Mouse (Mus musculus) MEL (cell line): ENCODE data around the gene Gm136. TPM values are rescaled to one million over a fixed set of nuclear protein-coding genes. Genes with fewer than 3 reads are reported as not detected.

Experiments
- DNase-seq: peaks from one replicate; pipeline ENCODE4 v3.0.0; 2011; ENCODE audit warnings: low read depth, low spot score
- H3K27ac ChIP-seq: 2 replicates; pipeline ENCODE4 v1.5.1; 2012; ENCODE audit warnings: low read depth, mild to moderate bottlenecking, control low read depth, low read length, moderate library complexity; ENCODE audit not compliant: control insufficient read depth
- H3K27me3 ChIP-seq, 2 experiments: fragments of 150-350 bp in 1 of 2; sonication (generic) in 1 of 2; 2 replicates each; pipeline ENCODE4 v1.6.1; 2012; ENCODE audit warnings: low read length in 2 of 2, mild to moderate bottlenecking in 2 of 2, improper control_type of control experiment in 1 of 2, moderate library complexity in 1 of 2; ENCODE audit not compliant: insufficient read depth in 2 of 2, control insufficient read depth in 1 of 2
- H3K36me3 ChIP-seq, 2 experiments: 2 replicates each; pipeline ENCODE4 v1.6.1; 2012 to 2014; ENCODE audit warnings: low read length in 2 of 2, improper control_type of control experiment in 1 of 2, inconsistent platforms in 1 of 2, mild to moderate bottlenecking in 1 of 2; ENCODE audit not compliant: insufficient read depth in 2 of 2, control insufficient read depth in 1 of 2
- H3K4me1 ChIP-seq, 2 experiments: fragments of 150-350 bp in 1 of 2; sonication (generic) in 1 of 2; 2 replicates each; pipeline ENCODE4 v1.6.1; 2012; ENCODE audit warnings: low read length in 2 of 2, improper control_type of control experiment in 1 of 2, mild to moderate bottlenecking in 1 of 2; ENCODE audit not compliant: insufficient read depth in 2 of 2, control insufficient read depth in 1 of 2
- H3K4me3 ChIP-seq, 2 experiments: fragments of 150-350 bp in 1 of 2; sonication (generic) in 1 of 2; 2 replicates each; pipeline ENCODE4 v1.5.1; 2012; ENCODE audit warnings: low read depth in 2 of 2, low read length in 2 of 2, mild to moderate bottlenecking in 2 of 2, moderate library complexity in 2 of 2, control low read depth in 1 of 2, improper control_type of control experiment in 1 of 2; ENCODE audit not compliant: control insufficient read depth in 1 of 2, insufficient read depth in 1 of 2
- H3K79me2 ChIP-seq: 2 replicates; pipeline ENCODE4 v1.6.1; 2012; ENCODE audit warnings: mild to moderate bottlenecking, low read length, moderate library complexity; ENCODE audit not compliant: control insufficient read depth, poor library complexity, insufficient read depth
- H3K9ac ChIP-seq: 2 replicates; pipeline ENCODE4 v1.6.1; 2012; ENCODE audit warnings: low read depth, mild to moderate bottlenecking, control low read depth, low read length, moderate library complexity; ENCODE audit not compliant: control insufficient read depth, poor library complexity, severe bottlenecking
- H3K9me3 ChIP-seq: fragments of 150-350 bp; sonication (generic); replicated peaks from 2 replicates; pipeline ENCODE4 v1.6.1; 2012; ENCODE audit warnings: mild to moderate bottlenecking, low read length, improper control_type of control experiment, moderate library complexity; ENCODE audit not compliant: insufficient read depth
- CHD1 ChIP-seq: IDR thresholded peaks from 2 replicates; pipeline ENCODE4 v1.6.1; 2012; ENCODE audit warnings: low read depth, mild to moderate bottlenecking, inconsistent platforms, low read length, improper control_type of control experiment
- E2F4 ChIP-seq: IDR thresholded peaks from 2 replicates; pipeline ENCODE4 v1.6.1; 2011; ENCODE audit warnings: low read depth, low read length, improper control_type of control experiment, borderline replicate concordance
- ELF1 ChIP-seq: IDR thresholded peaks from 2 replicates; pipeline ENCODE4 v1.6.1; 2014; ENCODE audit warnings: low read depth, mild to moderate bottlenecking, inconsistent platforms, low read length, improper control_type of control experiment, moderate library complexity
- EP300 ChIP-seq, 2 experiments: IDR thresholded peaks; 2 replicates each; pipeline ENCODE4 v1.6.1; 2011; ENCODE audit warnings: improper control_type of control experiment in 2 of 2, low read length in 2 of 2, low read depth in 1 of 2, mild to moderate bottlenecking in 1 of 2
- KAT2A ChIP-seq: conservative IDR thresholded peaks from 2 replicates; pipeline ENCODE4 v1.6.1; 2012; ENCODE audit warnings: low read depth, low read length, improper control_type of control experiment, inconsistent platforms
- MAFK ChIP-seq: IDR thresholded peaks from 2 replicates; pipeline ENCODE4 v1.6.1; 2011; ENCODE audit warnings: low read depth, mild to moderate bottlenecking, low read length, improper control_type of control experiment, borderline replicate concordance
- MYC ChIP-seq: IDR thresholded peaks from 2 replicates; pipeline ENCODE4 v1.6.1; 2011; ENCODE audit warnings: low read depth, mild to moderate bottlenecking, low read length, improper control_type of control experiment, moderate library complexity
- POLR2AphosphoS5 ChIP-seq: IDR thresholded peaks from 2 replicates; pipeline ENCODE4 v1.6.1; 2012; ENCODE audit warnings: low read depth, borderline replicate concordance, mild to moderate bottlenecking, inconsistent platforms, low read length, moderate library complexity, mixed read lengths
- RCOR1 ChIP-seq: IDR thresholded peaks from 2 replicates; pipeline ENCODE4 v1.6.1; 2012; ENCODE audit warnings: low read depth, mild to moderate bottlenecking, inconsistent platforms, low read length, improper control_type of control experiment
- SIN3A ChIP-seq: IDR thresholded peaks from 2 replicates; pipeline ENCODE4 v1.6.1; 2012; ENCODE audit warnings: low read length, improper control_type of control experiment, inconsistent platforms
- SMC3 ChIP-seq: IDR thresholded peaks from 2 replicates; pipeline ENCODE4 v1.6.1; 2011; ENCODE audit warnings: low read depth, low read length, improper control_type of control experiment
- TBP ChIP-seq: IDR thresholded peaks from 2 replicates; pipeline ENCODE4 v1.8.0; 2011; ENCODE audit warnings: low read depth, low read length, improper control_type of control experiment
- TCF12 ChIP-seq: IDR thresholded peaks from 2 replicates; pipeline ENCODE4 v1.6.1; 2014; ENCODE audit warnings: low read depth, mild to moderate bottlenecking, inconsistent platforms, low read length, improper control_type of control experiment, moderate library complexity
- UBTF ChIP-seq: IDR thresholded peaks from 2 replicates; pipeline ENCODE4 v1.6.1; 2012; ENCODE audit warnings: low read depth, mild to moderate bottlenecking, inconsistent platforms, low read length, improper control_type of control experiment, moderate library complexity, borderline replicate concordance; ENCODE audit not compliant: insufficient read depth
- USF2 ChIP-seq, 2 experiments: IDR thresholded peaks; 2 replicates each; pipeline ENCODE4 v1.6.1; 2011 to 2012; ENCODE audit warnings: improper control_type of control experiment in 2 of 2, low read length in 2 of 2, borderline replicate concordance in 1 of 2, inconsistent platforms in 1 of 2, low read depth in 1 of 2, mild to moderate bottlenecking in 1 of 2; ENCODE audit not compliant: insufficient read depth in 1 of 2
- ZMIZ1 ChIP-seq: IDR thresholded peaks from 2 replicates; pipeline ENCODE4 v1.6.1; 2012; ENCODE audit warnings: low read depth, mild to moderate bottlenecking, inconsistent platforms, low read length, improper control_type of control experiment, moderate library complexity
- ZNF384 ChIP-seq: IDR thresholded peaks from 2 replicates; pipeline ENCODE4 v1.6.1; 2012; ENCODE audit warnings: low read depth, mild to moderate bottlenecking, inconsistent platforms, low read length, improper control_type of control experiment
- polyA plus RNA-seq, 2 experiments: library from polyadenylated mRNA; stranded (reverse) in 1 of 2; unstranded in 1 of 2; fragments of >175 nt in 1 of 2; fragments of >200 nt in 1 of 2; gene quantifications; 2 replicates each; pipeline versions ENCODE4 v1.2.1 to v1.2.4; 2012; ENCODE audit warnings: low replicate concordance in 2 of 2, low read depth in 1 of 2; ENCODE audit not compliant: insufficient read length in 2 of 2, insufficient read depth in 1 of 2, missing spikeins in 1 of 2
- total RNA-seq: library from RNA; depleted of rRNA; stranded (reverse); fragments of 300-350 nt; gene quantifications from 2 replicates; pipeline ENCODE4 v1.2.3, GENCODE M21; 2012

The Gm136 gene
- total and polyA plus RNA-seq, 3 experiments = not detected

GRCm38 (mm10) chr4:34715062-34715461, 41.0 kb downstream of the Gm136 start:
- no peaks in the 10 kb centered on the region for H3K9me3 ChIP-seq
- no peak overlapping the region for H3K4me3 ChIP-seq
- H3K27me3 ChIP-seq = peaks cover 7 to 12% of the 10 kb centered on the region in 2 experiments
- H3K4me1 ChIP-seq = no peaks in the 10 kb centered on the region
- no peak overlapping the region for H3K27ac ChIP-seq
- H3K36me3 ChIP-seq = no peaks in the 10 kb centered on the region
- TF ChIP-seq E2F4 = no peak
- TF ChIP-seq TBP = peak; percentile 64
- H3K79me2 ChIP-seq = no peaks in the 10 kb centered on the region
- no peak overlapping the region for H3K9ac ChIP-seq
- no peak for DNase-seq

GRCm38 (mm10) chr4:34708127-34708526, 47.9 kb downstream of the Gm136 start:
- Histone ChIP-seq H3K27me3 (peaks cover 3 to 5% of the 10 kb centered on the region in 2 experiments; a peak in 2 of 4 replicates), H3K79me2 (no peaks in the 10 kb centered on the region), H3K9me3 (no peaks in the 10 kb centered on the region), H3K36me3 (no peaks in the 10 kb centered on the region), H3K4me3 (no peak overlapping the region), H3K4me1 (no peaks in the 10 kb centered on the region), H3K9ac (no peak overlapping the region)
- no peak for DNase-seq
- TF ChIP-seq ZMIZ1 (no peak), ZNF384 (no peak), POLR2AphosphoS5 (no peak), SIN3A (no peak), USF2 (IDR thresholded peaks at IDR 0.05; ENCODE audit: borderline replicate concordance in 1 of 2, insufficient read depth in 1 of 2, low read depth in 1 of 2, low read length in 2 of 2) (no peak), SMC3 (no peak), MYC (no peak), RCOR1 (no peak), MAFK (no peak), UBTF (no peak), KAT2A (no peak), CHD1 (no peak), EP300 (IDR thresholded peaks at IDR 0.05; ENCODE audit: low read depth in 1 of 2, low read length in 2 of 2) (no peak), ELF1 (no peak), TCF12 (no peak)
- TF ChIP-seq, all 39 proteins: peak for 0
- H3K27ac ChIP-seq = no peak overlapping the region
